Mouse (Mus musculus) left cerebral cortex, postnatal 4 days (tissue): ENCODE data around the gene Cacna1a. TPM values are rescaled to one million over a fixed set of nuclear protein-coding genes. Genes with fewer than 3 reads are reported as not detected.

ENCODE experiments used
- DNase-seq: peaks from one replicate; pipeline ENCODE4 v3.0.0-alpha.2; 2022
- intact Hi-C: fragments of 180-260 bp; cut with DNase I; formaldehyde crosslinking; loops from one replicate; pipeline ENCODE4 v1.15.1; 2025
- total RNA-seq, 2 experiments: library from RNA; stranded (reverse); gene quantifications; 2 replicates each; pipeline ENCODE4 v1.2.3; 2021

Gene Cacna1a
- 100 to 1,000 TPM; 151 to 183 TPM for total RNA-seq

GRCm38 (mm10) chr8:84388275-84388674 lies at the start of gene Cacna1a:
TSS of gene Cacna1a (plus strand) at chr8:84388440.
- intact Hi-C loops: no loop called here
- no peak for DNase-seq

GRCm38 (mm10) chr8:84338493-84338892 lies 49.7 kb upstream of the Cacna1a start:
- intact Hi-C loops: no loop called here

GRCm38 (mm10) chr8:84339320-84339719 lies 48.9 kb upstream of the Cacna1a start:
- intact Hi-C loops: no loop called here

More at GRCm38 (mm10) chr8:84338493-84338892, 49.7 kb upstream of the Cacna1a start:
- DNase-seq: no peak

GRCm38 (mm10) chr8:84339867-84340266 lies 48.4 kb upstream of the Cacna1a start:
- DNase-seq: no peak
- intact Hi-C loops: no loop called here

More at GRCm38 (mm10) chr8:84339320-84339719, 48.9 kb upstream of the Cacna1a start:
- peak; percentile 47 for DNase-seq

- intact Hi-C loops: no loop called here
- DNase-seq: no peak
Measured at GRCm38 (mm10) chr8:84340671-84341070, 47.6 kb upstream of the Cacna1a start.

- DNase-seq: no peak
- intact Hi-C loops: no loop called here
Measured at GRCm38 (mm10) chr8:84345493-84345892, 42.7 kb upstream of the Cacna1a start.

GRCm38 (mm10) chr8:84346421-84346820 lies 41.8 kb upstream of the Cacna1a start:
- DNase-seq: no peak
- intact Hi-C loops: no loop called here

- intact Hi-C loops: no loop called here
- no peak for DNase-seq
Measured at GRCm38 (mm10) chr8:84349526-84349925, 38.7 kb upstream of the Cacna1a start.

- intact Hi-C loops: no loop called here
- no peak for DNase-seq
Measured at GRCm38 (mm10) chr8:84350960-84351359, 37.3 kb upstream of the Cacna1a start.

- intact Hi-C loops: loop anchor here (2.0 kb wide), 1 partner anchor 66 kb away; no protein-coding TSS in a partner anchor
- no peak for DNase-seq
Measured at GRCm38 (mm10) chr8:84356482-84356881, 31.8 kb upstream of the Cacna1a start.

- intact Hi-C loops: loop anchor here (2.0 kb wide), 1 partner anchor 67 kb away; no protein-coding TSS in a partner anchor
- peak; percentile 80 for DNase-seq
Measured at GRCm38 (mm10) chr8:84357631-84358371, 30.4 kb upstream of the Cacna1a start.

GRCm38 (mm10) chr8:84363428-84364134 lies 24.7 kb upstream of the Cacna1a start:
- DNase-seq: peak; percentile 86
- intact Hi-C loops: loop anchor here (5.0 kb wide), 3 partner anchors 149 to 209 kb away; no protein-coding TSS in a partner anchor

GRCm38 (mm10) chr8:84365197-84365596 lies 23.0 kb upstream of the Cacna1a start:
- intact Hi-C loops: no loop called here
- no peak for DNase-seq

- intact Hi-C loops: loop anchor here (5.0 kb wide), 1 partner anchor 41 kb away; no protein-coding TSS in a partner anchor
- DNase-seq: no peak
Measured at GRCm38 (mm10) chr8:84370972-84371371, 17.3 kb upstream of the Cacna1a start.

GRCm38 (mm10) chr8:84375038-84375437 lies 13.2 kb upstream of the Cacna1a start:
- intact Hi-C loops: no loop called here
- DNase-seq: no peak

- intact Hi-C loops: no loop called here
Measured at GRCm38 (mm10) chr8:84375803-84376202, 12.4 kb upstream of the Cacna1a start.

GRCm38 (mm10) chr8:84376564-84376963 lies 11.7 kb upstream of the Cacna1a start:
- intact Hi-C loops: no loop called here
- no peak for DNase-seq

More at GRCm38 (mm10) chr8:84375803-84376202, 12.4 kb upstream of the Cacna1a start:
- DNase-seq: no peak

GRCm38 (mm10) chr8:84381676-84382075 lies 6.6 kb upstream of the Cacna1a start:
- intact Hi-C loops: no loop called here
- no peak for DNase-seq

- DNase-seq: no peak
- intact Hi-C loops: no loop called here
Measured at GRCm38 (mm10) chr8:84388773-84389172, 533 bp downstream of the Cacna1a start.

- intact Hi-C loops: no loop called here
Measured at GRCm38 (mm10) chr8:84389173-84389572, 933 bp downstream of the Cacna1a start.

GRCm38 (mm10) chr8:84391611-84392010 lies 3.4 kb downstream of the Cacna1a start:
- intact Hi-C loops: no loop called here
- no peak for DNase-seq

More at GRCm38 (mm10) chr8:84389173-84389572, 933 bp downstream of the Cacna1a start:
- DNase-seq: no peak
